Mouse (Mus musculus): ENCODE results near the gene 1700123K08Rik.
"Not testable (repeated sequence)": the region's sequence is repeated elsewhere in the genome, so short reads cannot be mapped to it uniquely, and the experiment has no call there.

The 1700123K08Rik gene

GRCm38 (mm10) chr5:138564612-138565011, at the start of gene 1700123K08Rik:
1700123K08Rik (minus strand) TSS chr5:138564712.
- not testable (repeated sequence) for DNase-seq (ENCODE audit: low spot score)

- no peak for DNase-seq (ENCODE audit: low spot score)
Observed at GRCm38 (mm10) chr5:138587396-138587795, 22.9 kb upstream of the 1700123K08Rik start.

GRCm38 (mm10) chr5:138571623-138572022, 7.1 kb upstream of the 1700123K08Rik start:
- no peak for DNase-seq (ENCODE audit: low spot score)

GRCm38 (mm10) chr5:138552718-138553117, 11.8 kb downstream of the 1700123K08Rik start:
- no peak for DNase-seq (ENCODE audit: low spot score)

GRCm38 (mm10) chr5:138532491-138532890, 32.0 kb downstream of the 1700123K08Rik start:
- no peak for DNase-seq (ENCODE audit: low spot score)

Data from left cerebral cortex, adult 11 months (tissue).